Mouse (Mus musculus) midbrain, postnatal 0 days (tissue): ENCODE measurements around the gene Ankrd27. TPM values are rescaled to one million over a fixed set of nuclear protein-coding genes. Genes with fewer than 3 reads are reported as not detected.
A peak's percentile ranks its signal among the peaks of the same experiment; 100 is the strongest.
"Not testable (repeated sequence)": the region's sequence is repeated elsewhere in the genome, so short reads cannot be mapped to it uniquely, and the experiment has no call there.

ENCODE experiments used
- ATAC-seq: fragments of 200-750 bp; cut with Nextera tagmentation; 2 replicates; pipeline ENCODE4 v1.8.0; 2017; ENCODE audit warnings: moderate number of reproducible peaks, mild to moderate bottlenecking, moderate TSS enrichment, moderate library complexity; ENCODE audit not compliant: low FRiP score
- DNase-seq: peaks from one replicate; pipeline ENCODE4 v3.0.0-alpha.2; 2015; ENCODE audit warnings: low spot score
- H3K27ac ChIP-seq: fragments of 300-500 bp; sonication (generic); 2 replicates; pipeline ENCODE4 v1.5.1; 2014; ENCODE audit warnings: low read depth, mild to moderate bottlenecking, low read length, mixed read lengths
- H3K27me3 ChIP-seq: fragments of 300-500 bp; sonication (generic); 2 replicates; pipeline ENCODE4 v1.6.1; 2014; ENCODE audit warnings: low read length, control low read depth, mixed read lengths; ENCODE audit not compliant: insufficient read depth
- H3K36me3 ChIP-seq: fragments of 300-500 bp; sonication (generic); 2 replicates; pipeline ENCODE4 v1.6.1; 2014; ENCODE audit warnings: low read length, control low read depth, mixed read lengths; ENCODE audit not compliant: insufficient read depth
- H3K4me1 ChIP-seq: fragments of 300-500 bp; sonication (generic); 2 replicates; pipeline ENCODE4 v1.6.1; 2014; ENCODE audit warnings: mild to moderate bottlenecking, control low read depth, antibody characterized with exemption, low read length, mixed read lengths; ENCODE audit not compliant: insufficient read depth
- H3K4me2 ChIP-seq: fragments of 300-500 bp; sonication (generic); 2 replicates; pipeline ENCODE4 v1.6.1; 2014; ENCODE audit warnings: low read depth, mild to moderate bottlenecking, low read length, mixed read lengths; ENCODE audit not compliant: poor library complexity, severe bottlenecking
- H3K4me3 ChIP-seq: fragments of 300-500 bp; sonication (generic); 2 replicates; pipeline ENCODE4 v1.5.1; 2014; ENCODE audit warnings: low read depth, mild to moderate bottlenecking, low read length, moderate library complexity
- H3K9ac ChIP-seq: fragments of 300-500 bp; sonication (generic); replicated peaks from 2 replicates; pipeline ENCODE4 v1.6.1; 2014; ENCODE audit warnings: mild to moderate bottlenecking, low read length, moderate library complexity, mixed read lengths; ENCODE audit not compliant: poor library complexity, severe bottlenecking
- H3K9me3 ChIP-seq: fragments of 300-500 bp; sonication (generic); 2 replicates; pipeline ENCODE4 v1.6.1; 2016; ENCODE audit warnings: low read length, control low read depth
- CTCF ChIP-seq: IDR thresholded peaks from 2 replicates; pipeline ENCODE4 v1.5.1; 2016; ENCODE audit warnings: antibody characterized with exemption, mild to moderate bottlenecking
- WGBS: fragments of 180-500 bp; shearing (Covaris S2); extraction: QIAGEN DNeasy Blood & Tissue Kit; methylation state at CpG from one replicate; pipeline ENCODE4 v1.1.7; 2014; 5-methylcytosine and 5-hydroxymethylcytosine counted together
- polyA plus RNA-seq: library from polyadenylated mRNA; unstranded; fragments of >200 nt; fragmentation: Nextera tagmentation; extraction: Ambion mirVana; gene quantifications from 2 replicates; pipeline ENCODE4 v1.2.1, GENCODE M21; 2015
- total RNA-seq: library from RNA; depleted of rRNA; stranded (reverse); fragments of >200 nt; gene quantifications from 2 replicates; pipeline ENCODE4 v1.2.3, GENCODE M21; 2014

Ankrd27 gene
- total and polyA plus RNA-seq, 2 experiments from 2014 or later = 11.9 to 17.9 TPM

GRCm38 (mm10) chr7:35563071-35563470 is 23.0 kb upstream of the Ankrd27 start:
- 81% methylated on average over 11 of the region's 11 CpGs for WGBS
- Histone ChIP-seq H3K9ac (no peak overlapping the region), H3K4me2 (no peak overlapping the region), H3K9me3 (no peaks in the 10 kb centered on the region), H3K36me3 (no peaks in the 10 kb centered on the region), H3K27ac (no peak overlapping the region), H3K27me3 (no peaks in the 10 kb centered on the region), H3K4me3 (no peak overlapping the region), H3K4me1 (no peaks in the 10 kb centered on the region)
- no peak for TF ChIP-seq CTCF
- ATAC-seq = no peak
- DNase-seq = no peak

DNA sequence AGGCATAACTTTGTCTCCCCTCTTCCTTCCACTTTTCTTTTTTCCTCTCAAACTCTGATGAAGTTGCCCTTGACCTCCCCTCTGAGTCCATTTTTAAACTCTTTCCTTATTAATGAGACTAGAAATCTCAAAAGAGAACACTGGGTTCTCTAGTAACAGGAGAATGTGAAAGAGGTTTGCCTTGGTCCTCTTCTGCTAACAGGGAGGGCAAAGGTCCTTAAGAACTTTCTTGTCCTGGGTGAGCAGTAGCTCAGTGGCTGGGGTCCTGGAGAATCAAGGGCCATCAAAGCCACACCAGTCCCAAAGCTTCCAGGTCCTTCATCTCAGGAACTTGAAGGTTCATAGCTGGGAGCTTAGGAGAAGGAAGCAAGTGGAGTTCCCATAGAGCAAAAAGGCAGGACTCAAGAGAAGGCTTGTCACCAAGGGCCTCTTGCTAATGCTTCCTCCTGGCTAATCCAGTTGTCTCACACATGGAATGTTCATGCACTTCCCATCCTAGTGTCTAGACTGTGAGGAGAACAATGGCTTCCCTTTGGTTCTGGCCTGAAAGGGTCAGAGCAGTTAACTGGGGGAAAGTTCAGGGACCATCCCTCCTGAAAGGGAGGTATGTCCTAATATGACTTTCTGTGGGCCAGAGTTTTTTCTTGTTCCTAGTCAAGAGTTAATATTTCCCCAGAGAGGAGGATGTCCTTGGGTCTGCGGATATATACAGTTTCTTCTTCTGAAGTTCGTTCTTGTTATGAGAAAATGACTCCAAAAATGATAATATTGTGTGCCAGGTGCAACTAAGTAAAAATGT is 21.8 kb upstream of the Ankrd27 start:
- DNase-seq = no peak
- 87% methylated on average over 2 of the region's 2 CpGs for WGBS
- ATAC-seq = no peak
- no peaks in the 10 kb centered on the region for H3K27me3 ChIP-seq
- H3K4me1 ChIP-seq = no peaks in the 10 kb centered on the region
- H3K4me2 ChIP-seq = no peak overlapping the region
- H3K4me3 ChIP-seq = no peak overlapping the region
- H3K9ac ChIP-seq = no peak overlapping the region
- H3K36me3 ChIP-seq = no peaks in the 10 kb centered on the region
- H3K9me3 ChIP-seq = no peaks in the 10 kb centered on the region
- no peak overlapping the region for H3K27ac ChIP-seq
- no peak for TF ChIP-seq CTCF

GRCm38 (mm10) chr7:35564872-35565271 is 21.2 kb upstream of the Ankrd27 start:
- H3K27ac ChIP-seq, H3K9ac ChIP-seq, H3K4me3 ChIP-seq, H3K36me3 ChIP-seq, H3K4me1 ChIP-seq, H3K9me3 ChIP-seq, H3K4me2 ChIP-seq, H3K27me3 ChIP-seq, ATAC-seq, DNase-seq: not testable (repeated sequence)
- WGBS = 86% methylated on average over 10 of the region's 10 CpGs

GRCm38 (mm10) chr7:35565965-35566364 is 20.1 kb upstream of the Ankrd27 start:
- WGBS = 82% methylated on average over 13 of the region's 13 CpGs
- not testable (repeated sequence) for ATAC-seq, H3K27me3 ChIP-seq, DNase-seq, H3K4me2 ChIP-seq, H3K27ac ChIP-seq, H3K9me3 ChIP-seq, H3K4me1 ChIP-seq, H3K36me3 ChIP-seq, H3K4me3 ChIP-seq, H3K9ac ChIP-seq

DNA sequence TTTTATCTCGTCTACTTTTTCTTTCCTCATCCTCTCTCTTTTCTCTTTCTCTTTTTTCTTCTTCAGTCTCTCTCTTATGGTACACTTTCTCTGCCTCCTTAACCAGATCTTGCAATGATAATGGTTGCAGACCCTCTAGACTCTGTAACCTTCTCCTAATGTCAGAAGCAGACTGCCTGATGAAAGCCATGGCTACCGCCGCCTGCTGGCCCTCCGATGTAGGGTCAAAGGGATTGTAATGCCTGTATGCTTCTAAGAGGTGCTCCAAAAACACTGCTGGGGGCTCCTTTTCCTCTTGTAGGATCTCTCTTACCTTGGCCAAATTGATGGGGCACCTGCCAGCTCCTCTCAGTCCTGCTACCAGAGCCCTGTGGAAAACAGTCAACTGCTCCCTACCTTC is 16.3 kb upstream of the Ankrd27 start:
- not testable (repeated sequence) for ATAC-seq, DNase-seq, H3K4me1 ChIP-seq, H3K27ac ChIP-seq, H3K9ac ChIP-seq, H3K27me3 ChIP-seq, H3K36me3 ChIP-seq, H3K4me3 ChIP-seq, H3K4me2 ChIP-seq, H3K9me3 ChIP-seq
- WGBS = 90% methylated on average over 4 of the region's 4 CpGs

DNA sequence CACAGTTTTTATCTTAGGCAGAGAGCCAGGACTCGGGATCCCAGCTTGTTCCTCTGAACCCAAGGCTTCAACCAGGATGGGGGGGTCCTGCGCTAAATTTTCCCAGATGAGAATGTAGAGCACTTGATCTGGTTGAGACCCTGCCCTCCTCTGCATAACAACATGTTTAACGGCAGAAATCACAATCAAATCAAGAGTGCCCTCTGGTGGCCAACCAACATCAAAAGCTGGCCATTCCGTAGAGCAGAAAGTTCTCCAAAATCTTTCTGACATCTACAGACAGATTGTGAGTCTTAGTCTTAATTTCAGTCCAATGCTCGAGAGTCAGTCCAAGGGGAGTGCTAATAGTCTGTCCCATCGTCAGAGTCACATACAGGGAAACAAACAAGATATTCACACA is 15.2 kb upstream of the Ankrd27 start:
- not testable (repeated sequence) for H3K27ac ChIP-seq, H3K9ac ChIP-seq, H3K4me1 ChIP-seq, H3K4me3 ChIP-seq, DNase-seq, H3K9me3 ChIP-seq, H3K27me3 ChIP-seq, ATAC-seq, H3K36me3 ChIP-seq, H3K4me2 ChIP-seq
- TF ChIP-seq CTCF = peak; percentile 48
- 18% methylated on average over 6 of the region's 6 CpGs for WGBS
